Mouse (Mus musculus) forebrain, postnatal 0 days (tissue): Measurements from ENCODE around the gene Fbxo24. TPM values are rescaled to one million over a fixed set of nuclear protein-coding genes. Genes with fewer than 3 reads are reported as not detected.

Experiments used
- ATAC-seq: fragments of 200-750 bp; cut with Nextera tagmentation; 2 replicates; pipeline ENCODE4 v1.8.0; 2017; ENCODE audit warnings: mild to moderate bottlenecking, moderate library complexity
- DNase-seq: peaks from one replicate; pipeline ENCODE4 v3.0.0-alpha.2; 2015
- H3K27ac ChIP-seq: fragments of 300-500 bp; sonication (generic); 2 replicates; pipeline ENCODE4 v1.5.1; 2014; ENCODE audit warnings: low read depth, mild to moderate bottlenecking, antibody characterized with exemption, low read length, moderate library complexity, mixed read lengths
- H3K27me3 ChIP-seq: fragments of 300-500 bp; sonication (generic); 2 replicates; pipeline ENCODE4 v1.6.1; 2014; ENCODE audit warnings: mild to moderate bottlenecking, low read length, mixed read lengths; ENCODE audit not compliant: insufficient read depth
- H3K36me3 ChIP-seq: fragments of 300-500 bp; sonication (generic); 2 replicates; pipeline ENCODE4 v1.6.1; 2014; ENCODE audit warnings: mild to moderate bottlenecking, moderate library complexity; ENCODE audit not compliant: insufficient read depth
- H3K4me1 ChIP-seq: fragments of 300-500 bp; sonication (generic); 2 replicates; pipeline ENCODE4 v1.6.1; 2014; ENCODE audit warnings: antibody characterized with exemption; ENCODE audit not compliant: insufficient read depth
- H3K4me2 ChIP-seq: fragments of 300-500 bp; sonication (generic); 2 replicates; pipeline ENCODE4 v1.6.1; 2014; ENCODE audit warnings: low read depth, mild to moderate bottlenecking, moderate library complexity
- H3K4me3 ChIP-seq: fragments of 300-500 bp; sonication (generic); 2 replicates; pipeline ENCODE4 v1.5.1; 2014; ENCODE audit warnings: low read depth, low read length, mixed read lengths
- H3K9ac ChIP-seq: fragments of 300-500 bp; sonication (generic); 2 replicates; pipeline ENCODE4 v1.6.1; 2014; ENCODE audit warnings: mild to moderate bottlenecking
- H3K9me3 ChIP-seq: fragments of 300-500 bp; sonication (generic); 2 replicates; pipeline ENCODE4 v1.6.1; 2016; ENCODE audit warnings: low read length
- CTCF ChIP-seq: sonication (generic); IDR thresholded peaks from 2 replicates; pipeline ENCODE4 v1.5.1; 2016; ENCODE audit warnings: antibody characterized with exemption, control low read depth, low read depth
- WGBS: fragments of 180-500 bp; shearing (Covaris S2); extraction: QIAGEN DNeasy Blood & Tissue Kit; methylation state at CpG from one replicate; pipeline ENCODE4 v1.1.7; 2014; 5-methylcytosine and 5-hydroxymethylcytosine counted together
- polyA plus RNA-seq: library from polyadenylated mRNA; unstranded; fragments of >200 nt; fragmentation: Nextera tagmentation; extraction: Ambion mirVana; gene quantifications from 2 replicates; pipeline ENCODE4 v1.2.1, GENCODE M21; 2015
- total RNA-seq: library from RNA; depleted of rRNA; stranded (reverse); fragments of >200 nt; gene quantifications from 2 replicates; pipeline ENCODE4 v1.2.3, GENCODE M21; 2014; rRNA removed

Gene Fbxo24
- total and polyA plus RNA-seq, 2 experiments from 2014 or later = 0.10 to 0.24 TPM

GRCm38 (mm10) chr5:137566416-137566815 lies 62.4 kb downstream of the Fbxo24 start:
- TF ChIP-seq CTCF = no peak
- no peaks in the 10 kb centered on the region for H3K27me3 ChIP-seq
- WGBS = 93% methylated on average over 5 of the region's 5 CpGs

GRCm38 (mm10) chr5:137565744-137566143 lies 63.1 kb downstream of the Fbxo24 start:
- Histone ChIP-seq H3K4me3 (no peak overlapping the region), H3K4me1 (no peaks in the 10 kb centered on the region), H3K27me3 (no peaks in the 10 kb centered on the region), H3K9me3 (no peaks in the 10 kb centered on the region), H3K4me2 (no peak overlapping the region), H3K27ac (no peak overlapping the region), H3K36me3 (peaks cover 21% of the 10 kb centered on the region), H3K9ac (no peak overlapping the region)
- DNase-seq (no peak), ATAC-seq (no peak)
- WGBS = 73% methylated on average over 6 of the region's 6 CpGs
- no peak for TF ChIP-seq CTCF

More at GRCm38 (mm10) chr5:137566416-137566815, 62.4 kb downstream of the Fbxo24 start:
- Histone ChIP-seq H3K4me2 (no peak overlapping the region), H3K27ac (no peak overlapping the region), H3K9ac (no peak overlapping the region), H3K4me1 (no peaks in the 10 kb centered on the region), H3K4me3 (no peak overlapping the region), H3K9me3 (no peaks in the 10 kb centered on the region), H3K36me3 (peaks cover 21% of the 10 kb centered on the region)
- DNase-seq = no peak
- ATAC-seq = no peak

GRCm38 (mm10) chr5:137562965-137563364 lies 65.8 kb downstream of the Fbxo24 start:
- Histone ChIP-seq H3K27ac (no peak overlapping the region), H3K4me1 (no peaks in the 10 kb centered on the region), H3K9me3 (no peaks in the 10 kb centered on the region), H3K4me2 (no peak overlapping the region), H3K27me3 (no peaks in the 10 kb centered on the region), H3K9ac (no peak overlapping the region), H3K36me3 (peaks cover 28% of the 10 kb centered on the region), H3K4me3 (no peak overlapping the region)
- TF ChIP-seq CTCF = no peak
- DNase-seq (no peak), ATAC-seq (no peak)
- 75% methylated on average over 10 of the region's 10 CpGs for WGBS

Other genes starting within 250 kb of the Fbxo24 start
- 0.31 and 0.62 TPM in 2 replicates for gene Zan, start 151.9 kb downstream of the Fbxo24 start, total RNA-seq
- 0.08 and 0.14 TPM in 2 replicates for gene Zan, start 151.9 kb downstream of the Fbxo24 start, polyA plus RNA-seq
- 79.1 and 80.6 TPM in 2 replicates for gene Pop7, start 126.5 kb downstream of the Fbxo24 start, total RNA-seq
- 99.2 and 110 TPM in 2 replicates for gene Pop7, start 126.5 kb downstream of the Fbxo24 start, polyA plus RNA-seq
- gene Gigyf1, start 110.5 kb downstream of the Fbxo24 start, total RNA-seq = 21.1 and 25.2 TPM in 2 replicates
- gene Gigyf1, start 110.5 kb downstream of the Fbxo24 start, polyA plus RNA-seq = 6.1 and 10.6 TPM in 2 replicates
- not detected in 2 replicates for gene Epo, start 95.8 kb downstream of the Fbxo24 start, total RNA-seq
- gene Epo, start 95.8 kb downstream of the Fbxo24 start, polyA plus RNA-seq = not detected in 2 replicates
- gene Gnb2, start 95.5 kb downstream of the Fbxo24 start, total RNA-seq = 1,237 and 1,339 TPM in 2 replicates
- gene Gnb2, start 95.5 kb downstream of the Fbxo24 start, polyA plus RNA-seq = 766 and 769 TPM in 2 replicates
- gene Actl6b, start 75.5 kb downstream of the Fbxo24 start, total RNA-seq = 234 and 254 TPM in 2 replicates
- 256 and 281 TPM in 2 replicates for gene Actl6b, start 75.5 kb downstream of the Fbxo24 start, polyA plus RNA-seq
- 12.6 and 16.3 TPM in 2 replicates for gene Tfr2, start 59.2 kb downstream of the Fbxo24 start, total RNA-seq
- gene Tfr2, start 59.2 kb downstream of the Fbxo24 start, polyA plus RNA-seq = 9.4 and 11.7 TPM in 2 replicates
- 4.9 and 5.8 TPM in 2 replicates for gene Mospd3, start 27.9 kb downstream of the Fbxo24 start, total RNA-seq
- gene Mospd3, start 27.9 kb downstream of the Fbxo24 start, polyA plus RNA-seq = 61.5 and 67.9 TPM in 2 replicates
- 13.1 and 22.5 TPM in 2 replicates for gene Pcolce, start 15.2 kb downstream of the Fbxo24 start, total RNA-seq
- gene Pcolce, start 15.2 kb downstream of the Fbxo24 start, polyA plus RNA-seq = 18.1 and 20.3 TPM in 2 replicates
- 3.3 and 5.6 TPM in 2 replicates for gene Lrch4, start 119 bp upstream of the Fbxo24 start, total RNA-seq
- 11.3 and 12.8 TPM in 2 replicates for gene Lrch4, start 119 bp upstream of the Fbxo24 start, polyA plus RNA-seq
- 3.6 and 6.1 TPM in 2 replicates for gene Gm20605, start 173 bp upstream of the Fbxo24 start, total RNA-seq
- gene Gm20605, start 173 bp upstream of the Fbxo24 start, polyA plus RNA-seq = 1.9 and 2.4 TPM in 2 replicates
- gene Sap25, start 12.3 kb upstream of the Fbxo24 start, total RNA-seq = 4.4 and 4.6 TPM in 2 replicates
- 1.8 TPM in 2 replicates for gene Sap25, start 12.3 kb upstream of the Fbxo24 start, polyA plus RNA-seq
- 0.31 and 0.76 TPM in 2 replicates for gene Irs3, start 16.7 kb upstream of the Fbxo24 start, total RNA-seq
- 0.08 and 0.29 TPM in 2 replicates for gene Irs3, start 16.7 kb upstream of the Fbxo24 start, polyA plus RNA-seq
- gene Agfg2, start 55.7 kb upstream of the Fbxo24 start, total RNA-seq = 18.7 and 22.1 TPM in 2 replicates
- gene Agfg2, start 55.7 kb upstream of the Fbxo24 start, polyA plus RNA-seq = 12.6 and 15.0 TPM in 2 replicates
- 251 and 252 TPM in 2 replicates for gene Nyap1, start 112.6 kb upstream of the Fbxo24 start, total RNA-seq
- gene Nyap1, start 112.6 kb upstream of the Fbxo24 start, polyA plus RNA-seq = 42.0 and 48.9 TPM in 2 replicates
- gene Tsc22d4, start 116.7 kb upstream of the Fbxo24 start, total RNA-seq = 120 and 135 TPM in 2 replicates
- 112 and 134 TPM in 2 replicates for gene Tsc22d4, start 116.7 kb upstream of the Fbxo24 start, polyA plus RNA-seq
- gene Ppp1r35, start 149.8 kb upstream of the Fbxo24 start, total RNA-seq = 28.8 and 47.4 TPM in 2 replicates
- gene Ppp1r35, start 149.8 kb upstream of the Fbxo24 start, polyA plus RNA-seq = 39.1 and 41.8 TPM in 2 replicates
- 33.3 and 47.7 TPM in 2 replicates for gene Mepce, start 158.7 kb upstream of the Fbxo24 start, total RNA-seq
- gene Mepce, start 158.7 kb upstream of the Fbxo24 start, polyA plus RNA-seq = 18.3 and 21.1 TPM in 2 replicates
- gene Zcwpw1, start 158.8 kb upstream of the Fbxo24 start, total RNA-seq = 3.5 and 7.7 TPM in 2 replicates
- 3.1 and 4.8 TPM in 2 replicates for gene Zcwpw1, start 158.8 kb upstream of the Fbxo24 start, polyA plus RNA-seq
- 0.14 and 0.15 TPM in 2 replicates for gene Pilra, start 207.3 kb upstream of the Fbxo24 start, total RNA-seq
- 0.17 and 0.54 TPM in 2 replicates for gene Pilra, start 207.3 kb upstream of the Fbxo24 start, polyA plus RNA-seq
- not detected in 2 replicates for gene Pilrb1, start 229.1 kb upstream of the Fbxo24 start, total RNA-seq
- not detected in 2 replicates for gene Pilrb1, start 229.1 kb upstream of the Fbxo24 start, polyA plus RNA-seq
- gene Pilrb2, start 242.8 kb upstream of the Fbxo24 start, total RNA-seq = not detected in 2 replicates
- not detected in 2 replicates for gene Pilrb2, start 242.8 kb upstream of the Fbxo24 start, polyA plus RNA-seq